Mouse (Mus musculus): ENCODE data around the gene Olfr654. TPM values are rescaled to one million over a fixed set of nuclear protein-coding genes. Genes with fewer than 3 reads are reported as not detected.

Olfr654 gene
- not detected in 2 replicates for polyA plus RNA-seq (2015; fragmentation: Nextera tagmentation; extraction: Ambion mirVana)

DNA sequence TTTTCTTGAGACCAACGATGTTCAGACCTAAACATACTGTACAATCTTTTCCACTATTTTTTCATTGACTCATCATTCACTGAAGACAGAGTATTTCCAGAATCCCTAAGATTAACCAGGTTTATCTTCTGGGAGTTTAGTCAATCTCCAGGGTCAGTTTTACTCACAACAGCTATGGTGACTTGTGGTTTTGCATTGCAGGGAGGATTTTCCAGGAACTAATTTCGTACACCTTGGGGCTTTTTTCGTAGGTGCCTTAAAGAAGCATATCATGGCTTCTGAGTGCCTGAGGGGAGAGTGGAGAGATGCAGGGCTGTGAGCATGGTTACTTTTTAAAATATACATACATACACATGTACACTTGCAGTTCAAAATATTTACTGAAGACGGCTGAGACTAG, at the start of gene Olfr654:
Olfr654 (plus strand) TSS at position 301 of the 400 bp plus-strand sequence.
- ATAC-seq (replicated peaks), result no peak
- H3K36me3 ChIP-seq (replicated peaks), result no peaks in the 10 kb centered on the region
- 88% methylated on average over 4 of the region's 4 CpGs for WGBS

DNA sequence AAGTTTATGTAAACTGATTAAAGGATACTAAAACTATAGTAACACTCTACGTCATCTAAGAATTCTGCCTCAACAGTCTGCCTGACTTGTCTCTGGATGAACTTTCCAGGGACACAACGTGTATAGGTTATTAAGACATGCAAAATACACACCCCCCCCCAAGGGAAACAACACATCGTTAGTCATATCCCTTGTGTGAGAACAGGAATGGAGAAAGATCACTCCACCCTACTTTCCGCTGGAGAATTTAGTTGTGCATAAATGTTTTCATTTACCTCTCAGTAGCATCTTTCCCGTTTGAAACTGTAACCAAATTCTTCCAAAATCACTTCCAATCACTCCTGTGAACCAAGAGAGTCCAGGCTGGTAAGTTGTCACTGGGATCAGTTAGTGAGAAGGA, 37.0 kb upstream of the Olfr654 start, which contains the start of gene Olfr651:
Olfr651 (plus strand) TSS at position 301 of the 400 bp plus-strand sequence.
- no peaks in the 10 kb centered on the region for H3K27me3 ChIP-seq (replicated peaks)
- 84% methylated on average over 5 of the region's 5 CpGs for WGBS

More for the DNA sequence above, at the start of gene Olfr654:
- Histone ChIP-seq H3K27me3 (replicated peaks) (no peaks in the 10 kb centered on the region), H3K4me1 (no peaks in the 10 kb centered on the region), H3K9ac (no peak within 1 kb of the TSS), H3K9me3 (no peaks in the 10 kb centered on the region), H3K4me2 (no peak within 1 kb of the TSS), H3K4me3 (no peak within 1 kb of the TSS), H3K27ac (no peak within 1 kb of the TSS)

DNA sequence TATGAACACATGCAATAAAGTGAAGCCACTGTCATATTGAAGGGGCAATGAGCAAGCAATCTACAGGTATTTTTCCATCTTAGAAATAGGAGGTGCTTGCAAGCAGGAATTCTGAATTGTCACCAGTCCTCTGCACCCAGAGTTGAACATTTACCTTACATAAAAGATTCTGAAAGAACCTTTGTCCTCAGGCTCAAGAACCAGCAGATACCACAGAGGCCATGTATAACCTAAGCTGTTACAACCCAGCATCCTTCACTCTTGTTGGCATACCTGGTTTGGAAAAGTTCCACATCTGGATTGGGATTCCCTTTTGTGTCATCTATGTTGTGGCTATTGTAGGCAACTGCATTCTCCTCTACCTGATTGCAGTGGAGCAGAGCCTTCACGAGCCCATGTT, 34.1 kb upstream of the Olfr654 start:
- no peak overlapping the region for H3K4me2 ChIP-seq
- ATAC-seq (replicated peaks), result no peak
- no peaks in the 10 kb centered on the region for H3K9me3 ChIP-seq
- H3K36me3 ChIP-seq (replicated peaks), result no peaks in the 10 kb centered on the region
- 87% methylated on average over 1 of the region's 1 CpGs for WGBS
- no peaks in the 10 kb centered on the region for H3K4me1 ChIP-seq
- H3K27me3 ChIP-seq (replicated peaks), result no peaks in the 10 kb centered on the region
- H3K4me3 ChIP-seq, result no peak overlapping the region
- H3K9ac ChIP-seq, result no peak overlapping the region
- H3K27ac ChIP-seq, result no peak overlapping the region

More for the DNA sequence above, 37.0 kb upstream of the Olfr654 start, which contains the start of gene Olfr651:
- H3K9ac ChIP-seq, result no peak within 1 kb of the TSS
- H3K27ac ChIP-seq, result no peak within 1 kb of the TSS
- H3K4me3 ChIP-seq, result no peak within 1 kb of the TSS
- H3K9me3 ChIP-seq, result no peaks in the 10 kb centered on the region
- no peak for ATAC-seq (replicated peaks)
- no peaks in the 10 kb centered on the region for H3K4me1 ChIP-seq
- no peak within 1 kb of the TSS for H3K4me2 ChIP-seq
- H3K36me3 ChIP-seq (replicated peaks), result no peaks in the 10 kb centered on the region

DNA sequence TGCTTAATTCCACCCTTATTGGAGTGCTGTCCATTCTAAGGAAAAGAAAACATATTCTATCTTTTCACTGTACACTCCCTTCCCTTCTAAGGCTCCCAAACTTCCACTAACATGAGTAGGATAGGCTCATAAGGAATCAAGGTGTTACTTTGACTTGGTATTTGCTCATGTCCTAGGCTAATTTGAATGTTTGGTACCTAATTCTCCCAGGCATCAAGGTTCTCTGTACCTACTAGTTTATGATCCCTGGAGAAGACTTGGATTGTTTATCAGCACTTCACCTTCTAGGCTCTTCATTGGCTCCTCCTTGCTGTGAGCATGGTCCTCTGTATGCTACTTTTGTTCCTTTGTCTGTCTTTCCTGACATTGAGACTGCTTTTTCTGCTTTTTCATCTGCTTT, 26.2 kb upstream of the Olfr654 start, which contains the start of gene Olfr652:
Olfr652 (plus strand) TSS at position 301 of the 400 bp plus-strand sequence.
- Histone ChIP-seq H3K36me3 (replicated peaks) (no peaks in the 10 kb centered on the region), H3K9ac (no peak within 1 kb of the TSS)
- no peak for ATAC-seq (replicated peaks)

DNA sequence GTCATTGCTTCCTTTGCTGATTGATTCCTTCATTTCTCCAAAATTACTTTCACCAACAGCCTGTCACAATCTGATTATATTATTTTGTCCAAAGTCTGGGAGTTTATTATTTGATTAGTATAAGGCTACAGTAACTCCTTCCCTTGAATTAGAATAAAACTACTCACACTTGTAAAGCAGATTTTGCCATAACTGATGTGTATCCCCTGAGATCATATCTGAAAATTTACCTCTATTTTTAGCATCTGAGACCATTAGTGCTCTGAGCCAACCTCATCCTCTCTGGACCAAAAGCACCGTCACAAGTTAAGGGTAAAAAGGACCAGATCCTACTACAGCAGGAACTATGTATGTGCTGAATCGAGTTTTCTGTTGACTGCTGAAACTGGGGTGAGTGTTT, 9.8 kb upstream of the Olfr654 start, which contains the start of gene Olfr653:
Olfr653 (plus strand) TSS at position 301 of the 400 bp plus-strand sequence.
- H3K27me3 ChIP-seq (replicated peaks), result no peaks in the 10 kb centered on the region

More for the DNA sequence above, 26.2 kb upstream of the Olfr654 start, which contains the start of gene Olfr652:
- no peak within 1 kb of the TSS for H3K4me3 ChIP-seq
- H3K27me3 ChIP-seq (replicated peaks), result no peaks in the 10 kb centered on the region
- H3K27ac ChIP-seq, result no peak within 1 kb of the TSS
- H3K4me2 ChIP-seq, result no peak within 1 kb of the TSS
- no peaks in the 10 kb centered on the region for H3K4me1 ChIP-seq
- no peaks in the 10 kb centered on the region for H3K9me3 ChIP-seq

DNA sequence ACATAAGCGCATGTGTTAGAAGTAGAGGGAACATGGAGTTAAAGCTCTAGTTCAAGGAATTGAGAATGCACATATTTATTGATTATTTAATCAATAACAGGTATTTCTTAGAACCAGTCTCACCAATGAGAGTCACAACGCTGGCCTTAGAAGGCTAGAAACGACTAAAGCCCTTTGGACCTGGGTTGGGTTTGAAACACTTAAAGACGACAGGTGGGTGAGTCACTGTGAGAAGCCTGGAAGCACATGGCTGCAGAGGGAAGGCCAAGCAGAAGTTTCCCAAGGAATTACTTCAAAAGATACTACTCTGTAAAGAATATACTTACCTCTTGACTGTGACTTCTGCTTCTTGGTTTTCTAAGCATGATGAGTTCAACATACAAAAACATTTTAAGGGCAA, 6.0 kb upstream of the Olfr654 start:
- no peak overlapping the region for H3K4me2 ChIP-seq
- no peaks in the 10 kb centered on the region for H3K4me1 ChIP-seq
- no peaks in the 10 kb centered on the region for H3K36me3 ChIP-seq (replicated peaks)
- WGBS, result 98% methylated on average over 4 of the region's 4 CpGs
- H3K27ac ChIP-seq, result no peak overlapping the region
- H3K27me3 ChIP-seq (replicated peaks), result no peaks in the 10 kb centered on the region
- no peak for ATAC-seq (replicated peaks)
- no peak overlapping the region for H3K4me3 ChIP-seq
- no peak overlapping the region for H3K9ac ChIP-seq
- H3K9me3 ChIP-seq, result no peaks in the 10 kb centered on the region

More for the DNA sequence above, 9.8 kb upstream of the Olfr654 start, which contains the start of gene Olfr653:
- Histone ChIP-seq H3K4me1 (no peaks in the 10 kb centered on the region), H3K9ac (no peak within 1 kb of the TSS), H3K4me2 (no peak within 1 kb of the TSS), H3K36me3 (replicated peaks) (no peaks in the 10 kb centered on the region), H3K27ac (no peak within 1 kb of the TSS), H3K4me3 (no peak within 1 kb of the TSS), H3K9me3 (no peaks in the 10 kb centered on the region)
- 76% methylated on average over 2 of the region's 2 CpGs for WGBS
- no peak for ATAC-seq (replicated peaks)

DNA sequence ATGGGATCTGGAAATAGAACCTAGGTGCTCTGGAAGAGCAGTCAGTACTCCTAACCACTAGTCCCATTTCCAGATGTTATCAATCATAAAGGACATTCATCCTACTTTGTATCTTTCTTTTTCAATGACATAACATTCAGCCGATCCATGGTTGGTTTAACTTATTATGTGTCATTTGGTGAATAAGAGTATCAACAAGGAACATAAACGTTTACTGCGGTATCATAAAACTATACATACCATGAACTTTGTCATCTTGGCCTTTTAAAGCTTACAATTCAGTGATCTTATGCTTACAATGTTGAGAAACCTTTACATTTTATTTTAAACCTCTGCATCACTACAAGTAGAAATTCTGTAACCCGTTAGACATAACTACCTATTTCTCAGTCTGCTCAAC, 5.4 kb upstream of the Olfr654 start:
- ATAC-seq (replicated peaks), result no peak
- H3K27me3 ChIP-seq (replicated peaks), result no peaks in the 10 kb centered on the region
- H3K9me3 ChIP-seq, result no peaks in the 10 kb centered on the region
- H3K4me3 ChIP-seq, result no peak overlapping the region
- 89% methylated on average over 4 of the region's 4 CpGs for WGBS
- H3K36me3 ChIP-seq (replicated peaks), result no peaks in the 10 kb centered on the region
- no peak overlapping the region for H3K4me2 ChIP-seq
- no peaks in the 10 kb centered on the region for H3K4me1 ChIP-seq
- no peak overlapping the region for H3K9ac ChIP-seq
- no peak overlapping the region for H3K27ac ChIP-seq

DNA sequence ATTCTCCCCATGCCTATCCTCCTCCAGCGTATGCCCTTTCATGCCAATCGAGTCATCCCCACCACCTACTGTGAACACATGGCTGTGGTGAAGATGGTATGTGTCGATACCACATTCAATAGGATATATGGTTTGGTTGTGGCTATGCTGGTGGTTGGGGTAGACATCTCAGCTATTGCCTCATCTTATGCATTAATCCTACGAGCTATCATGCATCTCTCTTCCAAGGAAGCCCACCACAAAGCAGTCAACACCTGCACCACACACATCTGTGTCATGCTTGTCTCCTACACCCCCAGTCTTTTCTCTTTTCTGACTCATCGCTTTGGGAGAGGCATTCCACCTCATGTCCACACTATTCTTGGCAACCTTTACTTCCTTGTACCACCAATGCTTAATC, 1.4 kb downstream of the Olfr654 start:
- no peak overlapping the region for H3K4me3 ChIP-seq
- H3K27me3 ChIP-seq (replicated peaks), result no peaks in the 10 kb centered on the region
- no peaks in the 10 kb centered on the region for H3K36me3 ChIP-seq (replicated peaks)
- no peak overlapping the region for H3K27ac ChIP-seq
- no peak overlapping the region for H3K9ac ChIP-seq
- no peak for ATAC-seq (replicated peaks)
- WGBS, result 82% methylated on average over 5 of the region's 5 CpGs
- no peak overlapping the region for H3K4me2 ChIP-seq
- H3K4me1 ChIP-seq, result no peaks in the 10 kb centered on the region
- no peaks in the 10 kb centered on the region for H3K9me3 ChIP-seq

DNA sequence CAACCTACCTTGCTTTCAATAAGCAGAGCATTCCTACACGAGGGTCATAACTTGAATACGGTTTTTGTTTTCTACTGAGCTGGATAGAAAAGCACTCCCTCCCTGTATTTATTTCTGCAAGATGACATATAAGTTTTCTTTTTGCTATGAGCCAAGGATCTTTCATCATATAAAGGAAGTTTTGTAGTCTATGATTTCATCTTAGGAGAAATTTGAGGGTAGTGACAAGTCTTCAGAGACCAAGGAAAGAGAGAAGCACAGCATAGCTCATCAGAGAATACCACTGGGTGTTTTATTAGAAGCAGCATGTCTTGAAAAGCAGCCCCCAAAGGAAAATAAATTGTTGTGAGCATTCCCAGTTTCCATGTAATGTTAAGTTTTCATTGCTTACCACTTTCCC, 14.9 kb downstream of the Olfr654 start, which contains the start of gene Olfr655:
Olfr655 (minus strand) TSS at position 101 of the 400 bp plus-strand sequence.
- ATAC-seq (replicated peaks), result no peak
- H3K4me2 ChIP-seq, result no peak within 1 kb of the TSS
- H3K27me3 ChIP-seq (replicated peaks), result no peaks in the 10 kb centered on the region
- no peaks in the 10 kb centered on the region for H3K9me3 ChIP-seq
- no peaks in the 10 kb centered on the region for H3K36me3 ChIP-seq (replicated peaks)
- no peaks in the 10 kb centered on the region for H3K4me1 ChIP-seq
- no peak within 1 kb of the TSS for H3K4me3 ChIP-seq
- H3K9ac ChIP-seq, result no peak within 1 kb of the TSS
- no peak within 1 kb of the TSS for H3K27ac ChIP-seq
- WGBS, result 87% methylated on average over 2 of the region's 2 CpGs

DNA sequence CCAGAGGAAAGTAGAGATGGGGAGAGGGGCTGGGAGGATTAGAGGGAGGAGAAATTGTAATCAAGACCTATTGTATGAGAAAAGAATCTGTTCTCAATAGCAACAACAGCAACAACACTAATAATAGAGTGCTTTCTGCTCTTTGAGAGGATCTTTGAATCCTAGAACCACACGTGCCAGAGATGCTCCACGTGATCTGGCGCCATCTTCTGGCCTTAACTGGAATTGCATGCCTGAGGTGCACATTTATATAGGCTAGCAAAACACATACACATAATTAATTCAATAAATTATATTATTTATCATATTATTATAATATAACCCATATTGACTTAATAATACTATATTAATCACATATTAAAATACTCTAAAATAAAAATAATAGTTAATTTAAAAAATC, 16.3 kb downstream of the Olfr654 start:
- Histone ChIP-seq H3K4me3 (no peak overlapping the region), H3K36me3 (replicated peaks) (no peaks in the 10 kb centered on the region), H3K9me3 (no peaks in the 10 kb centered on the region), H3K4me2 (no peak overlapping the region), H3K27me3 (replicated peaks) (no peaks in the 10 kb centered on the region), H3K27ac (no peak overlapping the region), H3K4me1 (no peaks in the 10 kb centered on the region), H3K9ac (no peak overlapping the region)
- no peak for ATAC-seq (replicated peaks)
- WGBS, result 7% methylated on average over 3 of the region's 3 CpGs

DNA sequence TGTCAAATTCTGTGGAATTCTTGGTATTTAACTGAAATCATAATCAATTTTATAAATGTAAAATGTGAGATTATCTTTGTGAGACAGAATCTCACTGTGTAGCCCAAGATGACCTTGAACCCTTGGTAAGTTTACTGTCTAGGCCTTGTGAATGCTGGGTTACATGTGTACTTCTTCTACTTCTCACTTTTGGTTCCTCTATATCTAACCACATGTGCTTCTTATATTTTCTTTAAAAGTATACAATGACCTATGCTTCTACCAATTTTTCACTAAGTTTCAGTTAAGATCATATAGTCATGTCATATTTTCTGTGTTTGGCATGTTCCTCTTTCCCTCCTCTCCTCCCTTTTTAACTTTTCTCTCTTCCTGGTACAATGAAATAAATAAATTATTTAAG, 17.9 kb downstream of the Olfr654 start:
- no peak for ATAC-seq (replicated peaks)
- Histone ChIP-seq H3K9me3 (no peaks in the 10 kb centered on the region), H3K4me3 (no peak overlapping the region), H3K36me3 (replicated peaks) (no peaks in the 10 kb centered on the region), H3K4me2 (no peak overlapping the region), H3K27ac (no peak overlapping the region), H3K27me3 (replicated peaks) (no peaks in the 10 kb centered on the region), H3K9ac (no peak overlapping the region), H3K4me1 (no peaks in the 10 kb centered on the region)

DNA sequence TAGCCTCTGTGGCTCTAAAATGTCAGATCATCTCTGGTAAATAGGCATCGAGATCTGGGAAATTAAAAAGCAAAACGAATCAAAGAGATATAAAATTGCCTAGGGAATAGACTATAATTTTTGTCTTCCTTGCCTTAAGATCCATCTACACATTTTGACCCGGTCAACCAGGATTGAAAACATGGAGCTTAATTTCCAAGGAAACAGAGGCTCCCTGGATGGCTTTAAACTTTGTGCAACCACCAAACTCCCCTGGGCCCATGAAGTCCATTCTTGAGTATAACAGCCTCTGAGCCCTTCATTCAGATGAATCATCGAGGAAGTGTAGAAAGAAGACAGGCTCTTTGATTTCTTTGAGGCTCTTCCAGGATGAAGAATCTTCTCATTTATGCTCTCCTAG, 26.8 kb downstream of the Olfr654 start, which contains the start of gene Olfr656:
Olfr656 (plus strand) TSS at position 301 of the 400 bp plus-strand sequence.
- Histone ChIP-seq H3K4me2 (no peak within 1 kb of the TSS), H3K27ac (no peak within 1 kb of the TSS), H3K27me3 (replicated peaks) (no peaks in the 10 kb centered on the region), H3K9me3 (no peaks in the 10 kb centered on the region), H3K4me1 (no peaks in the 10 kb centered on the region), H3K9ac (no peak within 1 kb of the TSS), H3K36me3 (replicated peaks) (no peaks in the 10 kb centered on the region), H3K4me3 (no peak within 1 kb of the TSS)
- 68% methylated on average over 4 of the region's 4 CpGs for WGBS
- ATAC-seq (replicated peaks), result no peak

DNA sequence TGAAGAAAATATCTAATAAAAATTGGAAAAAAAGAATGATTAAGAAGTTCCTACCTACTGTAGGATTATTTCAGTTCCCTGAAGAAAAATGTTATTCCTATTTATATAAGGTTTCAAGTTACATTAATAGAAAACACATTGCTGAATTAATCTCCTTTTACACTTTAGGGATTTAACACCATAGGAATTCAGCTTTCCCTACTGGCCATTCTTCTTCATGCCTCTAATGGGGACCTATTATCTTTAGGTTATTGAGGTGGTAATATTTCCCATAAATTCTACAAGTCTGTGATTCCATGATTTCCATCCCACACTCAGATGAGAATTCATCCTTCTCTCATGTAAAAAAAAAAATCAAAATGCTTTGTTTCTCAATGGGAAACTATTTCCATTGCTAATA, 37.7 kb downstream of the Olfr654 start, which contains the start of gene Olfr657:
Olfr657 (plus strand) TSS at position 301 of the 400 bp plus-strand sequence.
- H3K4me3 ChIP-seq, result no peak within 1 kb of the TSS
- H3K4me2 ChIP-seq, result no peak within 1 kb of the TSS
- H3K27ac ChIP-seq, result no peak within 1 kb of the TSS
- H3K36me3 ChIP-seq (replicated peaks), result no peaks in the 10 kb centered on the region
- no peak within 1 kb of the TSS for H3K9ac ChIP-seq
- no peaks in the 10 kb centered on the region for H3K27me3 ChIP-seq (replicated peaks)
- H3K4me1 ChIP-seq, result no peaks in the 10 kb centered on the region
- H3K9me3 ChIP-seq, result no peaks in the 10 kb centered on the region
- ATAC-seq (replicated peaks), result no peak

Measured in midbrain, embryonic 15.5 days (tissue).